Mouse (Mus musculus) CH12.LX (cell line): ENCODE results near the gene Fam214a. TPM values are rescaled to one million over a fixed set of nuclear protein-coding genes. Genes with fewer than 3 reads are reported as not detected.
A peak's percentile ranks its signal among the peaks of the same experiment; 100 is the strongest.

Experiments
- DNase-seq: peaks from one replicate; pipeline ENCODE4 v3.0.0-alpha.2; 2013; ENCODE audit errors: extremely low read depth
- H3K27ac ChIP-seq: 2 replicates; pipeline ENCODE4 v1.5.1; 2012; ENCODE audit warnings: low read depth, mild to moderate bottlenecking, control low read depth, moderate library complexity; ENCODE audit not compliant: insufficient read depth
- H3K27me3 ChIP-seq: replicated peaks from 2 replicates; pipeline ENCODE3; 2012; ENCODE audit warnings: inconsistent platforms
- H3K36me3 ChIP-seq, 2 experiments: replicated peaks in 1 of 2; 2 replicates each; pipeline versions ENCODE3 to v1.6.1; 2012; ENCODE audit warnings: inconsistent platforms in 1 of 2, low read length in 1 of 2, mild to moderate bottlenecking in 1 of 2, mixed read lengths in 1 of 2, moderate library complexity in 1 of 2; ENCODE audit not compliant: control insufficient read depth in 1 of 2, insufficient read depth in 1 of 2
- H3K4me1 ChIP-seq, 2 experiments: 2 replicates each; pipeline ENCODE4 v1.6.1; 2012; ENCODE audit warnings: inconsistent platforms in 1 of 2, moderate library complexity in 1 of 2; ENCODE audit not compliant: insufficient read depth in 2 of 2, control insufficient read depth in 1 of 2
- H3K4me2 ChIP-seq: 2 replicates; pipeline ENCODE4 v1.6.1; 2012; ENCODE audit warnings: low read depth, mild to moderate bottlenecking, control low read depth; ENCODE audit not compliant: poor library complexity, insufficient read depth, severe bottlenecking
- H3K4me3 ChIP-seq, 3 experiments: fragments of 150-350 bp in 1 of 3; sonication (generic) in 1 of 3; replicated peaks in 1 of 3; 2 replicates each; pipeline versions ENCODE3 to v1.5.1; 2011 to 2012; ENCODE audit warnings: low read depth in 2 of 3, low read length in 2 of 3, mild to moderate bottlenecking in 2 of 3, moderate library complexity in 2 of 3, control low read depth in 1 of 3, improper control_type of control experiment in 1 of 3, inconsistent platforms in 1 of 3, mixed read lengths in 1 of 3; ENCODE audit not compliant: poor library complexity in 1 of 3
- H3K79me2 ChIP-seq: replicated peaks from 2 replicates; pipeline ENCODE4 v1.6.1; 2012; ENCODE audit warnings: mild to moderate bottlenecking, moderate library complexity; ENCODE audit not compliant: control insufficient read depth, poor library complexity, insufficient read depth, severe bottlenecking; ENCODE audit errors: extremely low read depth
- H3K9ac ChIP-seq: 2 replicates; pipeline ENCODE4 v1.6.1; 2012; ENCODE audit warnings: low read depth, mild to moderate bottlenecking, control low read depth, moderate library complexity; ENCODE audit not compliant: insufficient read depth
- H3K9me3 ChIP-seq: replicated peaks from 2 replicates; pipeline ENCODE3; 2012; ENCODE audit warnings: low read length, inconsistent platforms, mixed read lengths
- BHLHE40 ChIP-seq: IDR thresholded peaks from 2 replicates; pipeline ENCODE4 v1.6.1; 2011; ENCODE audit warnings: mild to moderate bottlenecking, low read depth, low read length, improper control_type of control experiment
- CHD1 ChIP-seq: IDR thresholded peaks from 2 replicates; pipeline ENCODE4 v1.6.1; 2012; ENCODE audit warnings: low read depth, low read length, improper control_type of control experiment, inconsistent platforms
- CHD2 ChIP-seq: IDR thresholded peaks from 2 replicates; pipeline ENCODE4 v1.6.1; 2011; ENCODE audit warnings: low read length, improper control_type of control experiment
- CTCF ChIP-seq, 2 experiments: IDR thresholded peaks in 1 of 2; conservative IDR thresholded peaks in 1 of 2; 2 replicates each; pipeline ENCODE4 v1.5.1; 2011 to 2012; ENCODE audit warnings: low read depth in 2 of 2, low read length in 2 of 2, improper control_type of control experiment in 1 of 2, inconsistent platforms in 1 of 2, mild to moderate bottlenecking in 1 of 2, moderate library complexity in 1 of 2
- E2F4 ChIP-seq: IDR thresholded peaks from 2 replicates; pipeline ENCODE4 v1.6.1; 2011; ENCODE audit warnings: low read depth, low read length, improper control_type of control experiment; ENCODE audit not compliant: insufficient replicate concordance
- ETS1 ChIP-seq: conservative IDR thresholded peaks from 2 replicates; pipeline ENCODE4 v1.6.1; 2012; ENCODE audit warnings: low read depth, mild to moderate bottlenecking, inconsistent platforms, low read length, improper control_type of control experiment, moderate library complexity
- GABPA ChIP-seq: IDR thresholded peaks from 2 replicates; pipeline ENCODE4 v1.6.1; 2012; ENCODE audit warnings: low read depth, low read length, improper control_type of control experiment, inconsistent platforms; ENCODE audit not compliant: insufficient replicate concordance
- IRF4 ChIP-seq: IDR thresholded peaks from 2 replicates; pipeline ENCODE4 v1.6.1; 2014; ENCODE audit warnings: low read depth, mild to moderate bottlenecking, inconsistent platforms, low read length, improper control_type of control experiment
- MAX ChIP-seq: IDR thresholded peaks from 2 replicates; pipeline ENCODE4 v1.6.1; 2011; ENCODE audit warnings: low read length, improper control_type of control experiment
- MAZ ChIP-seq: IDR thresholded peaks from 2 replicates; pipeline ENCODE4 v1.6.1; 2012; ENCODE audit warnings: low read depth, mild to moderate bottlenecking, inconsistent platforms, low read length, improper control_type of control experiment, moderate library complexity
- MYC ChIP-seq: IDR thresholded peaks from 2 replicates; pipeline ENCODE4 v1.6.1; 2011; ENCODE audit warnings: low read depth, mild to moderate bottlenecking, improper control_type of control experiment, low read length
- NRF1 ChIP-seq: IDR thresholded peaks from 2 replicates; pipeline ENCODE4 v1.6.1; 2014; ENCODE audit warnings: low read depth, mild to moderate bottlenecking, inconsistent platforms, low read length, improper control_type of control experiment, moderate library complexity
- PAX5 ChIP-seq: IDR thresholded peaks from 2 replicates; pipeline ENCODE4 v1.6.1; 2012; ENCODE audit warnings: low read length, inconsistent platforms, mixed read lengths
- POLR2A ChIP-seq: IDR thresholded peaks from 2 replicates; pipeline ENCODE4 v1.6.1; 2011; ENCODE audit warnings: low read depth, mild to moderate bottlenecking, improper control_type of control experiment, low read length
- RAD21 ChIP-seq: IDR thresholded peaks from 2 replicates; pipeline ENCODE4 v1.6.1; 2011; ENCODE audit warnings: low read depth, mild to moderate bottlenecking, low read length, improper control_type of control experiment, moderate library complexity
- SIN3A ChIP-seq: IDR thresholded peaks from 2 replicates; pipeline ENCODE4 v1.6.1; 2012; ENCODE audit warnings: low read length, improper control_type of control experiment, inconsistent platforms
- SMC3 ChIP-seq: IDR thresholded peaks from 2 replicates; pipeline ENCODE4 v1.6.1; 2011; ENCODE audit warnings: low read depth, low read length, improper control_type of control experiment
- TBP ChIP-seq: conservative IDR thresholded peaks from 2 replicates; pipeline ENCODE4 v1.6.1; 2011; ENCODE audit warnings: low read depth, low read length, improper control_type of control experiment
- USF2 ChIP-seq: conservative IDR thresholded peaks from 2 replicates; pipeline ENCODE4 v1.6.1; 2011; ENCODE audit warnings: low read depth, low read length, improper control_type of control experiment
- dilution Hi-C: fragments of 300-500 bp; cut with MboI; formaldehyde crosslinking; loops from 2 replicates; pipeline ENCODE4 v1.14.3; 2020; ENCODE audit warnings: low sequenced_read_pairs; ENCODE audit not compliant: extremely low pct_unique_long_range_greater_than_20kb, extremely low pct_ligation_motif_present
- in situ Hi-C: fragments of 300-500 bp; cut with MboI; formaldehyde crosslinking; loops from 3 replicates; pipeline ENCODE4 v1.14.3; 2019; ENCODE audit warnings: low sequenced_read_pairs, low pct_ligation_motif_present, low pct_unique_long_range_greater_than_20kb, mixed read lengths
- polyA plus RNA-seq: library from polyadenylated mRNA; unstranded; fragments of >175 nt; gene quantifications from 2 replicates; pipeline ENCODE4 v1.2.1, GENCODE M21; 2012; ENCODE audit warnings: low read depth; ENCODE audit not compliant: insufficient read length
- total RNA-seq, 2 experiments: library from RNA; depleted of rRNA; stranded (reverse); fragments of 300-350 nt in 1 of 2; fragments of >200 nt in 1 of 2; gene quantifications; 2 replicates each; pipeline ENCODE4 v1.2.3; 2012 to 2014

Fam214a gene
- total and polyA plus RNA-seq, 3 experiments, result 6.2 to 8.6 (median 7.0) TPM

GRCm38 (mm10) chr9:74946713-74947402 lies 5.8 kb upstream of the Fam214a start:
- H3K9ac ChIP-seq, result no peak overlapping the region
- H3K27ac ChIP-seq, result no peak overlapping the region
- H3K9me3 ChIP-seq, result no peaks in the 10 kb centered on the region
- in situ Hi-C loops, result no loop called here
- H3K4me3 ChIP-seq, result no peak overlapping the region
- H3K4me1 ChIP-seq, result peaks cover 4 to 13% of the 10 kb centered on the region in 2 experiments; a peak in 2 of 4 replicates
- dilution Hi-C loops, result no loop called here
- H3K79me2 ChIP-seq, result no peaks in the 10 kb centered on the region
- no peaks in the 10 kb centered on the region for H3K27me3 ChIP-seq
- DNase-seq, result no peak
- H3K4me2 ChIP-seq, result no peak overlapping the region
- H3K36me3 ChIP-seq, result no peaks in the 10 kb centered on the region
- TF ChIP-seq E2F4 (no peak), PAX5 (no peak), USF2 (no peak), NRF1 (no peak), ETS1 (no peak), SIN3A (no peak)

DNA sequence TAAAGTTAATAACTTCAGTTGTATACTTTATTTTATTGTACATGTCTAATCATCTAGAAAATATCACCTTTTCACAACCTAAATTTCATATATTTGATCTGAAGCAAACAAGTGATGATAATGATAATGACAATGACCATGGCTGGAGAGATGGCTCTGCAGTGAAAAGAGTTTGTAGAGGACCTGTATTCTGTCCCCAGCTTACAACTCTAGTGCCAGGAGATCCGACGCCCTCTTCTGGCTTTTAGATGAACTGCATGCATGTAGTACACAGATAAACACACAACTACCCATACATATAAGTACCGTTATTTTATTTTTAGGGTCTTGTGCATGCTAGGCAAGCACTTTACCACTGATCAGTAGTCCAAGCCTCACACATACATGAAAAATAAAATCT lies 1.2 kb upstream of the Fam214a start:
- H3K4me3 ChIP-seq, result no peak overlapping the region
- peaks cover 2 to 13% of the 10 kb centered on the region in 2 experiments for H3K36me3 ChIP-seq
- DNase-seq, result peak; percentile 50
- H3K27me3 ChIP-seq, result no peaks in the 10 kb centered on the region
- H3K4me2 ChIP-seq, result no peak overlapping the region
- no peak for TF ChIP-seq TBP
- no peak for TF ChIP-seq POLR2A
- TF ChIP-seq MYC, result no peak
- TF ChIP-seq CTCF (conservative IDR thresholded peaks at IDR 0.05 in 1 of 2, IDR thresholded peaks at IDR 0.05 in 1 of 2; ENCODE audit: low read depth in 2 of 2, low read length in 2 of 2), result peak; percentile 49 to 61
- no peak for TF ChIP-seq MAX
- TF ChIP-seq IRF4, result no peak
- TF ChIP-seq CHD1, result no peak
- no peak for TF ChIP-seq MAZ
- no peak for TF ChIP-seq BHLHE40
- no peak for TF ChIP-seq SIN3A
- TF ChIP-seq RAD21, result peak; percentile 48
- TF ChIP-seq CHD2, result no peak
- peak; percentile 65 for TF ChIP-seq SMC3
- TF ChIP-seq GABPA, result no peak
- TF ChIP-seq, all 38 proteins: peak for 3
- dilution Hi-C loops, result no loop called here
- no peak overlapping the region for H3K27ac ChIP-seq
- in situ Hi-C loops, result loop anchor here (5.0 kb wide), 1 partner anchor 44 kb away; no protein-coding TSS in a partner anchor
- peaks cover 8% of the 10 kb centered on the region for H3K79me2 ChIP-seq
- H3K9ac ChIP-seq, result no peak overlapping the region
- peaks cover 9 to 29% of the 10 kb centered on the region in 2 experiments; a peak in 3 of 4 replicates for H3K4me1 ChIP-seq
- H3K9me3 ChIP-seq, result peaks cover 3% of the 10 kb centered on the region
